Mouse (Mus musculus) megakaryocyte, embryonic 14.5 days (primary cell): ENCODE data around the gene Mn1.

Experiments
- FLI1 ChIP-seq: IDR thresholded peaks from 2 replicates; pipeline ENCODE4 v1.6.1; 2012; ENCODE audit warnings: low read length, inconsistent platforms, mixed read lengths
- GATA1 ChIP-seq: IDR thresholded peaks from 3 replicates; pipeline ENCODE4 v1.6.1; 2012; ENCODE audit warnings: mixed read lengths, low read length, inconsistent platforms, borderline replicate concordance

- TF ChIP-seq FLI1 (no peak), GATA1 (no peak)
These were observed 59.0 kb downstream of the Mn1 start for GRCm38 (mm10) chr5:111476141-111476540.
